Mouse (Mus musculus) heart, embryonic 12.5 days (tissue): ENCODE data around the gene Znrf3. TPM values are rescaled to one million over a fixed set of nuclear protein-coding genes. Genes with fewer than 3 reads are reported as not detected.

Experiments
- ATAC-seq: fragments of 200-750 bp; cut with Nextera tagmentation; 2 replicates; pipeline ENCODE4 v1.8.0; 2017; ENCODE audit warnings: moderate TSS enrichment, moderate library complexity; ENCODE audit not compliant: insufficient number of reproducible peaks, low FRiP score
- H3K27ac ChIP-seq: fragments of 300-500 bp; sonication (generic); 2 replicates; pipeline ENCODE4 v1.5.1; 2016; ENCODE audit warnings: mild to moderate bottlenecking, moderate library complexity; ENCODE audit not compliant: poor library complexity, severe bottlenecking
- H3K27me3 ChIP-seq: fragments of 300-500 bp; sonication (generic); replicated peaks from 2 replicates; pipeline ENCODE4 v1.6.1; 2016; ENCODE audit warnings: mild to moderate bottlenecking, moderate library complexity
- H3K36me3 ChIP-seq: fragments of 300-500 bp; sonication (generic); 2 replicates; pipeline ENCODE4 v1.6.1; 2016; ENCODE audit warnings: mild to moderate bottlenecking, moderate library complexity
- H3K4me1 ChIP-seq: fragments of 300-500 bp; sonication (generic); replicated peaks from 2 replicates; pipeline ENCODE4 v1.6.1; 2016; ENCODE audit warnings: mild to moderate bottlenecking
- H3K4me2 ChIP-seq: fragments of 300-500 bp; sonication (generic); 2 replicates; pipeline ENCODE4 v1.6.1; 2016; ENCODE audit warnings: mild to moderate bottlenecking, moderate library complexity
- H3K4me3 ChIP-seq: fragments of 300-500 bp; sonication (generic); 2 replicates; pipeline ENCODE4 v1.5.1; 2016; ENCODE audit warnings: mild to moderate bottlenecking
- H3K9ac ChIP-seq: fragments of 300-500 bp; sonication (generic); 2 replicates; pipeline ENCODE4 v1.6.1; 2016; ENCODE audit warnings: mild to moderate bottlenecking, moderate library complexity
- H3K9me3 ChIP-seq: fragments of 300-500 bp; sonication (generic); replicated peaks from 2 replicates; pipeline ENCODE4 v1.6.1; 2016; ENCODE audit warnings: mild to moderate bottlenecking, moderate library complexity
- WGBS: fragments of 180-500 bp; shearing (Covaris S2); methylation state at CpG from one replicate; pipeline ENCODE4 v1.1.7; 2016; 5-methylcytosine and 5-hydroxymethylcytosine counted together
- polyA plus RNA-seq: library from polyadenylated mRNA; unstranded; fragments of >200 nt; fragmentation: Nextera tagmentation; extraction: Ambion mirVana; gene quantifications from 2 replicates; pipeline ENCODE4 v1.2.1, GENCODE M21; 2016

Znrf3 gene
- polyA plus RNA-seq, 1 experiment from 2014 or later = 7.6 TPM

DNA sequence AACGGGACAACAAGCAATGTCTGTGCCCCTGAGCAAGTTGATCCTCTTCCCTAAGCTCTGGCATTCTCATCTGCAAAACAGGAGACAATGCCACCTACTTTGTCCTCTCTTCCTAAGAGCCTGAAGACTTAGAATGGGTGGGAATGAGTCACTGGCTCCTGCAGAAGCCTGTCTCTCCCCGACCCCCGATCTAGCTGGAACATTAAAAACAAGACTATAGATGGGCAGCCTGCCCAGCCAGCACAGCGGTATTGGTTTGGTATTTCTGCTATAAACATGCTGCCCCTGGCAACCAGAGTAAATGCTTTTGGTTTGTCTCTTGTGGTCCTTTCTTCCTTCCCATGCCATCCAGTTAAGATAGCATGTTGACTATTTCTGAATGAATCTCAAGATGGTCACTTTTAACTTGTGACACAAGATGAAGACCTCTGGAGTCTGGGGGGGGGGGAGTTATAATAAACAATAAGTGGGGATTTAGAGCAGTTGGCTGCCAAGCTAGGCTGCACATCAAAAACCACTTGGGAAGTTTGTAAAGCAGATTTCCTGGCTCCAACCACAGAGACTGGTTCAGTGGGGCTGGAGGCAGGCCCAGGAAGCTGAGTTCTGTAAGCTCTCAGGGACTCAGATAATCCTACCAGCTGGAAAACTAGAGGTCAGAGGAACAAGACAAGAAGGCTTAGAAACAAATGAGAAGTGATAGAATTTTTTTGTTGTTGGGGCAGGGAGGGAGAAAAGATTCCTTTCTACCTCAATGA lies 154.6 kb downstream of the Znrf3 start:
- no peak for ATAC-seq
- 84% methylated on average over 4 of the region's 4 CpGs for WGBS

DNA sequence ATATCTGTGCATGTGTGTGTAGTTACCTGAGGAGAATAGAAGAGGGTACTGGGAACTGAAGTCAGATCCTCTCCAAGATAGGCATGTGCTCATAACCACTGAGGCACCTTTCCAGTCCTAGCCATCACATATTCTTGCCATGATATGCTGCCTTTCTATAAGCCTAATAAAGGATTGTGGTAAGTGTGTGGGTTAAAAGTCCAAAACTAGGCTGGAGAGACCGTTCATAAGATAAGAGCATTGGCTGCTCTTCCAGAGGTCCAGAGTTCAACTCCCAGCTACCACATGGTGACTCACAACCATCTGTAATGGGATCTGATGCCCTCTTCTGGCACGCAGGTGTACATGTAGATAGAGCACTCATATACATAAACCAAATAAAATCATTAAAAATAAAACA lies 160.7 kb downstream of the Znrf3 start:
- no peak overlapping the region for H3K9ac ChIP-seq
- no peaks in the 10 kb centered on the region for H3K9me3 ChIP-seq
- ATAC-seq = no peak
- 88% methylated on average over 2 of the region's 2 CpGs for WGBS
- H3K27me3 ChIP-seq = no peaks in the 10 kb centered on the region
- no peak overlapping the region for H3K4me2 ChIP-seq
- peaks cover 63% of the 10 kb centered on the region for H3K36me3 ChIP-seq
- H3K27ac ChIP-seq = no peak overlapping the region
- no peak overlapping the region for H3K4me3 ChIP-seq
- no peaks in the 10 kb centered on the region for H3K4me1 ChIP-seq

More for the DNA sequence above, 154.6 kb downstream of the Znrf3 start:
- no peak overlapping the region for H3K27ac ChIP-seq
- no peak overlapping the region for H3K4me3 ChIP-seq
- H3K27me3 ChIP-seq = no peaks in the 10 kb centered on the region
- peaks cover 22% of the 10 kb centered on the region for H3K36me3 ChIP-seq
- peaks cover 11% of the 10 kb centered on the region; the same call in 1 of the 2 replicates for H3K4me1 ChIP-seq
- no peak overlapping the region for H3K4me2 ChIP-seq
- H3K9me3 ChIP-seq = no peaks in the 10 kb centered on the region
- H3K9ac ChIP-seq = no peak overlapping the region

DNA sequence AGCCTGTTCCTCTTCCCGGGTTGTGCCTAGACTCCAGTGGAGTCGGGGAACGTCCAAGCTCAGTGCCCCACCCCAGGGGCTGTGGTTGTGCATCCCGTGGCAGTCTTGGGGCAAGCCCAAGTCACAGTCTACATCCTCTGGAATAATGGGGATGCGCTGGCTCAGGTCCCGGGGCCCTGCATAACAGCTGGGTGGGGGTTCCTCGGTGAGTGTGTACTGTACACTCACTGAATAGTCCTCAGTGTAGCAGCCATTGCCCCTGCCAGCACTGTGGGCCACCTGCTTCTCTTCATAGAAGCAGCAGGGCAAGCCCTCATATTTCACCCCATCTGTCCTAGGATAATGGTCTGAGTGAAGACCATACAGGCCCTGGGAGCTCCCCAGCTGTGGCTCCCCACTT lies 163.7 kb downstream of the Znrf3 start:
- ATAC-seq = no peak
- H3K4me3 ChIP-seq = no peak overlapping the region
- no peaks in the 10 kb centered on the region for H3K9me3 ChIP-seq
- H3K9ac ChIP-seq = no peak overlapping the region
- H3K27me3 ChIP-seq = no peaks in the 10 kb centered on the region
- 94% methylated on average over 7 of the region's 7 CpGs for WGBS
- H3K36me3 ChIP-seq = peaks cover 48% of the 10 kb centered on the region
- H3K4me2 ChIP-seq = no peak overlapping the region
- no peak overlapping the region for H3K27ac ChIP-seq
- H3K4me1 ChIP-seq = no peaks in the 10 kb centered on the region

DNA sequence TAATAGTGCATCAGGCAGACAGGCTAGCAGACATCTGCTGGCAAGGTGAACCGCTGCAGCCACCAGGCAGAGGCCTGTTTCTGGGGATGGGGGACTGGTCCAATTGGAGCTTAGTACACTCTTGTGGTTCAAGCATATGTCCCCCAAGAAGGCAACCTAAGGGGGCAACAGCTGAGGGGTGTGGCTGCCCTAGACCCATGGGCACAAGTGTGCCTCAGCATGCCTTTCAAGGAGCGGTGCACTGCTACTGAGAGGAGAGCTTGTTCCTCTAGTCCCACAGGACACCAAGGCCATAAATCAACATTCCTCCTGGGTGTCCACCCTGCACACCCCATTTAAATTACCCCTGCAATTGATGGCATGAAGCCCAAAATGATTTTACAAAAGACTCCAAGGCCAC lies 166.2 kb downstream of the Znrf3 start:
- no peak overlapping the region for H3K4me2 ChIP-seq
- WGBS = 90% methylated on average over 2 of the region's 2 CpGs
- no peaks in the 10 kb centered on the region for H3K9me3 ChIP-seq
- peaks cover 33% of the 10 kb centered on the region for H3K36me3 ChIP-seq
- H3K9ac ChIP-seq = no peak overlapping the region
- H3K27ac ChIP-seq = no peak overlapping the region
- ATAC-seq = no peak
- no peaks in the 10 kb centered on the region for H3K27me3 ChIP-seq
- H3K4me3 ChIP-seq = no peak overlapping the region
- no peaks in the 10 kb centered on the region for H3K4me1 ChIP-seq

DNA sequence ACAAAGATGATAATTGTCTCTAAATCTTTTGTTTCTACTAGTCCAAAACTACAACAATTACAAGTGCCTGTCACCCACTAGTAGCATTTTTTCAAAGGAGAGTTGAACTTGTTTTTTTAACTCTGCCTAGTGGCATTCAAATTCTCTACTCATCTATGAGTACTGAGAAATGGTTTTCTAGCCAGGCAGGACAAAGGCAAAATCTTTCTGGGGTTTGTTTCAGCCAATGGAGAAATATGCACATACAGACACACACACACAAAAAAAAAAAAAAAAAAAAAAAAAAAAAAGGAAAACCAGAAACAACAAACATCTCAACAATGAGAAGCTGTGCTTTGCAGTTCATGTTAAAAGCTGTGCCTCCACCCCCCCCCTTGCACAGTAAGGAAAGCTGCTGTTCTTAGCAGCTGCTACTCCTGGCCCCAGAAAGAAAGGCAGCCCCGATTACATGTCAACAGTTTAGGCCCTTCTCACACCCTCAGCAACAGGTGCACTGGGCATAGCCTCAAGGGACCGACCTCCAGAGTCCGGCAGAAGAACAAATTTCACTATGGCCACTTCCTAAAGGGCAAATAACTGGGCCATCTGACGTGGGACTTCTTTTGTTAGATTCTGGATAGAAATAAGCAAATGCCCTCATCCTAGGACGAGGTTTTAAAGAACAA lies 167.2 kb downstream of the Znrf3 start:
- H3K36me3 ChIP-seq = peaks cover 23% of the 10 kb centered on the region
- H3K27ac ChIP-seq = no peak overlapping the region
- H3K9me3 ChIP-seq = no peaks in the 10 kb centered on the region
- peaks cover 4% of the 10 kb centered on the region for H3K4me1 ChIP-seq
- H3K9ac ChIP-seq = no peak overlapping the region
- H3K4me3 ChIP-seq = no peak overlapping the region
- 71% methylated on average over 5 of the region's 5 CpGs for WGBS
- no peaks in the 10 kb centered on the region for H3K27me3 ChIP-seq
- no peak for ATAC-seq
- H3K4me2 ChIP-seq = no peak overlapping the region

DNA sequence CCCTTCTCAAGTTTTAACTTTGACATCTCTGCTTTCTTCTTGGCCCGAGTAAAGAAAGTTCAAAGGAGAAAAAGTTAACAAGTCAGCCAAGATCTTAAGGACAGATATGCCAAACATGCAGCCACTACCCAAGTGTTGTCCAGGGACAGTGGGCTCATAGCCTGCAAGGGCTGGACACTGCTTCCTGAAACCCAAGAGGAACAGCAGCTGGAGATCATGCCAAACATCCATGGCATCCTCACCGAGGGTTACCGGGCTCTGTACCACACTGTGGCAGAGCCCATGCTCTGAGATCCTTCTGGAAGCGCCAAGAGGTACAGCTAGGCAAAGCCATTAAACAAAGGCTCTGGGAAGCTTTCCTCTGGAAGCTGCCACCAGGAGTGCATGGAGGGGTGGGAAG lies 169.4 kb downstream of the Znrf3 start:
- Histone ChIP-seq H3K27ac (no peak overlapping the region), H3K4me3 (no peak overlapping the region), H3K36me3 (peaks cover 4% of the 10 kb centered on the region; the same call in 1 of the 2 replicates), H3K27me3 (no peaks in the 10 kb centered on the region), H3K4me2 (no peak overlapping the region), H3K4me1 (peaks cover 19% of the 10 kb centered on the region), H3K9me3 (no peaks in the 10 kb centered on the region), H3K9ac (no peak overlapping the region)
- 76% methylated on average over 4 of the region's 4 CpGs for WGBS
- no peak for ATAC-seq

DNA sequence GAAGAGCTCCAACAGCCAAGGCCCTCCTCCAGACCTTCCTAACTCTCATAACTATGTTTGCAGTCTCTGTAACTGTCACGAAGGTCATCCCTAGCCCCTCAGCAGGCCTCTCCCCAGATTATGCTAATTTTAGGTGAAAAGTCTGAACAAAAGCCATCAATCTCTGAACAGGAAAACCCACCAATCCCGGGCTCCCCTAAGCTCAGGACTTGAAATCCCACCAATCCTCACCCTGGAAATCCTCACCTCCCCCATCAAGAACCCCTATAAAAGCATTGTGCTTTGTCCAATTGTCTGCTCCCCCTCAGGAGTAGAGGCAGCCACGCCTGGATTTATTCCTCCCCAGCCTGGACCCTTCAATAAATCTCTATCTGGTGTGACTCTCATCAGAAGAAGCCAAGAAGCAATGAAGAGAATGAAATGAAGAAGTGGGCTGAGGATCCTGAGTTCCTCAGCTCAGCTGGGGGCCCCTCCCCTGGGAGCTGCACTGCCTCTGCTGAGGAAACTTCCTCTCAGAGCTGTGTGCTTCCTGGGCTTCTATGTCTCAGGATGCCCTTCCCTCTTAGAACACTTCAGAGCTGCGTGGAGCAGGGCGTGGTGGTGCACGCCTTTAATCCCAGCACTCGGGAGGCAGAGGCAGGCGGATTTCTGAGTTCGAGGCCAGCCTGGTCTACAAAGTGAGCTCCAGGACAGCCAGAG lies 172.0 kb downstream of the Znrf3 start:
- H3K4me3 ChIP-seq = no peak overlapping the region
- ATAC-seq = no peak
- 80% methylated on average over 9 of the region's 9 CpGs for WGBS
- H3K36me3 ChIP-seq = no peaks in the 10 kb centered on the region
- no peak overlapping the region for H3K4me2 ChIP-seq
- H3K27me3 ChIP-seq = no peaks in the 10 kb centered on the region
- no peak overlapping the region for H3K27ac ChIP-seq
- H3K9me3 ChIP-seq = no peaks in the 10 kb centered on the region
- peaks cover 19% of the 10 kb centered on the region for H3K4me1 ChIP-seq
- H3K9ac ChIP-seq = no peak overlapping the region

DNA sequence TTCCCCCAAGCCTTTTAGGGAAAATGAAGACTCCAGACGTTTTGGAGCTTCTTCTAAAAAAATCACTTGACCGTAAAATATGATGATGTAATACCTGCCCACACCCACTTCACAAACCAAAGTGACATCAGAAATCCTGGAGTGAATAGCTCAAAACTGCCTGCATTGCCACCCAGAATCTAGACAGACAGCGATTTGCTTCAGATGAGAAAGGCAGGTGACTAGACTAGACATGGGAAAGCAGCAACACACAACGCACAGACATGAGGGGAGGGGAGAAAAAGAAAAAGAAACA lies 172.6 kb downstream of the Znrf3 start:
- H3K36me3 ChIP-seq = no peaks in the 10 kb centered on the region
- H3K4me3 ChIP-seq = no peak overlapping the region
- peaks cover 19% of the 10 kb centered on the region for H3K4me1 ChIP-seq
- WGBS = 67% methylated on average over 4 of the region's 4 CpGs
- ATAC-seq = no peak
- no peaks in the 10 kb centered on the region for H3K9me3 ChIP-seq
- H3K27me3 ChIP-seq = no peaks in the 10 kb centered on the region
- H3K9ac ChIP-seq = no peak overlapping the region
- no peak overlapping the region for H3K27ac ChIP-seq
- no peak overlapping the region for H3K4me2 ChIP-seq

DNA sequence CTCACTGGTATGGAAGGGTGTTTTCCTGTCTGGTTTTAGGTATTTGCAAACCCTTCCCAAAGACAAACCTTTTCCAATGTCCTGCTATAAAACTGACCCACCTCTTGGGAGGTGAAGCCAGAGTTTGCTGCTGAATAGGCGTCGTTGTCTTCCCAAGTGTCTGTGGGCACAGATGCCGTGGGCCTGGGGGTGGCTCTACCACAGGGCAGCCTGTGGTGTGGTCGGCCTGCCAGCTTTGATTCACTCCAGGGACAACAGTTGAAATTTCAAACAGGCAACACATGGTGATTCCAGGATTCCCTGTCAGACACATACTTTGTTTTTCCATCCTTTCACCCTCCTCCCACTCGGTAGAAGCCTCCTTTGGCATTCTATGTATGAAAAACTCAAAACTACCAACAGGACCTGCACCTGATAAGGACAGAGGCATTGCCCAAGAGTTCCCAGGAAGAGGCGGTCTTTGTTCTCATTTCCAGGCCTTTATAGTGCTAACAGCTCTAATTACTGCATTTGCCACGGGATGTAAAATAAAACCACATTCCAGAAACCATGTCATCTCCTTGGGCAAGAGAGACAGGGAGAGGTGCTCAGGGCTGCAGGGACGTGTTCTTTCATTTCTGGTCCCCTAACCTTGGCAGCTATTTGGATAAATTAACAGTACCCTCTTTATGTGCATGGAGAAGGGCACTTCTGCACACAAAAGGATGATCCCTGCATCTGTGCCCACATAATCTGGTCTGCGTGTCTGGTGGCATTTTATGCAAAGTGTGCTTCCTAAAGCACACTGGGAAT lies 173.2 kb downstream of the Znrf3 start:
- no peak overlapping the region for H3K9ac ChIP-seq
- ATAC-seq = no peak
- H3K27me3 ChIP-seq = no peaks in the 10 kb centered on the region
- H3K4me3 ChIP-seq = no peak overlapping the region
- H3K9me3 ChIP-seq = no peaks in the 10 kb centered on the region
- no peak overlapping the region for H3K27ac ChIP-seq
- WGBS = 57% methylated on average over 9 of the region's 9 CpGs
- H3K36me3 ChIP-seq = no peaks in the 10 kb centered on the region
- peaks cover 22% of the 10 kb centered on the region for H3K4me1 ChIP-seq
- H3K4me2 ChIP-seq = no peak overlapping the region

DNA sequence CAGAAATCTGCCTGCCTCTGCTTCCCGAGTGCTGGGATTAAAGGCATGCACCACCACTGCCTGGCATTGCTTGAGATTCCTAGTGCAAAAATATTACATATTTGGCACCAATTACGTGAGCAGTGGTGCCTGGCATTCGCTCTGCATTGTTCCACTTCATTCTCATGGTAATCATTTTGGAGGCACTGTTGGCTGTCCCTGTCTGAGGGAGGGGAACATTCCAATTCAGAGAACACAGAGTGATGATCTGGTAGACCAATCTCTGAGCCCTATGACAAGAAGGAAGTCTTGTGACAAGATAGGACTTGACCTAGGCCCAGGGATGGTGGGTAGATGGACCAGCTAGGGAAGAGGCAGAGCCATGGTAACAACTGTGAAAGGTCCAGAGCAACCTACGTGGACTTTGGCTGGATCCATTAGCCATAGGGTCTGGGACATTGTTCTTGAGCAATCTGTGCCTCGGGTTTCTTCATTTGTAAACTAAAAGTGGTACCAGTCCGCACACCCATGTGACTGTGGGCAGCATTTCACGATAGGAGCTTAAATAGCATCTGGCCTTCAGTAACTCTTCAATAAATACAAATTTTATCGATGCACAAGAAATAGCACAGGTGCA lies 174.7 kb downstream of the Znrf3 start:
- ATAC-seq = no peak
- no peak overlapping the region for H3K9ac ChIP-seq
- H3K36me3 ChIP-seq = no peaks in the 10 kb centered on the region
- WGBS = 82% methylated on average over 8 of the region's 8 CpGs
- H3K9me3 ChIP-seq = no peaks in the 10 kb centered on the region
- no peak overlapping the region for H3K27ac ChIP-seq
- no peaks in the 10 kb centered on the region for H3K27me3 ChIP-seq
- H3K4me2 ChIP-seq = no peak overlapping the region
- peaks cover 33% of the 10 kb centered on the region for H3K4me1 ChIP-seq
- H3K4me3 ChIP-seq = no peak overlapping the region
